Mouse (Mus musculus): ENCODE results near the gene Lin37.
A peak's percentile ranks its signal among the peaks of the same experiment; 100 is the strongest.

Gene Lin37

DNA sequence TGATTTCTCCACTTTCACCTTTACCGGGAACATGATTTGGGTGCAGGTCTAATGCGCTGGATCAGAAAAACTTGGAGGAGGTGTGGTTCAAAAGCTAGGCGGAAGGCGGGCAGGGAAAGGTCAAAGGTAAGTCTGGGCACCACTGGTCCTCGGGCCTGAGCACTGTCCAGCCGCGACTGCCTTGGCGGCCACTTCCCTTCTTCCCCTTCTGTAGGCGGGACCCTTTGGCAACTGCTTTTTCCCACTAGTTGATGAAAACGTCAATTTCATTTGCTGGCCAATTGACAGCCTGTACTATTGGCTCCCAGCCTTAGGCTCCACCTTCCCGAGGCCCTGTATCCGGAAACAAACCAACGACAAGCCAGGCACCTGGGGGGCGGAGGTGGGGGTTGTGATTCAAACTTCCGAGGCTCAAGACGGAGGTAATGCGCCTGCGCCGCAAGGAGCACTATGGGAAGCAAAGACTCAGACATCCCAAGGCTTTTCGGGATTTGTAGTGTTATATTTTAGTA lies at the start of gene Lin37:
Gene Lin37, minus strand, starts transcription at position 396 of the 512 bp plus-strand sequence.
- DNase-seq = peak; percentile 98 to 100

GRCm38 (mm10) chr7:30608476-30608875 lies 48.8 kb upstream of the Lin37 start:
- no peak for DNase-seq

DNA sequence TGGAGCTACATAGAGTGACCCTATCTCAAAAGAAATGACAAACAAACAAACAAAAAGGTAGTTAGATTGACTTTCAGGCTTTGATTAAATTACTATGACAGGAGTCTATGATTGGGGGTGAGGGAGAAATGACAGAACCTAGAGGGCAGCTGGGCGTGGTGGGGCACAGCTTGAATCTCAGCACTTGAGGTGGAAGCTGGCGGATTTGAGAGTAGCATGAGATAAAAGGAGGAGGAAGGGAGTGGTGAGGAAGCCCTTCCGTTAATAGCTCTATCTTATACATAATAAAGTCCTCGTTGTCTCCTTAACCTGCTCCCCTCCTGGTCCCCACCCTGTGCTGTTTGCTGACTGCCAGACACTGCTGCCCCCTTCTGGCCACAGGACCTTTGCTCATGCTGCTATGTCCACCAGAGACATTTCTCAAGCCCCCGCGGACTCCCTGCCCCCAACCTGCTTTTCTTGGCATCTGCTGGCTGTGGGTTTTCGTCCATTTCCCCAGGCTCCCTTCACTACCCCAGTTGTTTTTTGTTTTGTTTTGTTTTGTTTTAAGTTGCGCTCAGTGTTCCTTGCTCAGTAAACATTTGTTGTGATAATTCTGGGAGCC lies 48.2 kb upstream of the Lin37 start:
- DNase-seq = peak; percentile 73 to 86

DNA sequence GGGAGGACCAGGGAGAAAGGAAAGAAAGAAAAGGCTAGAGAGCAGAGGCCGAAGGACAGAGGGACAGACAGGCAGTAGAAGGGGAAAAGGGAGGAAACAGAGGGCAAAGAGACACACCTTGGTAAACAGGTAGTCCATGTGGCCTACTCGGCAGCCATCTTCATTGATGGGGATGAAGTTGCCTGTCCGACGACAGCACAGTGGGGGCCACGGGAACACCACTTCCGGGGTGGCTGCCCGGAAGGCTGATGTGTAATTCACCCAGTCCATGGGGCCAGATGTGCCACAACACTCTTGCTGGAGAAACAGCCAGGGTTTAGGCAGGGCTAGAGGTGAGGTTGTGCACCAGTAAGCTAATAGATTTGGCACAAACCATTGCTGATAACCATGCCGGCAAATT lies 45.3 kb upstream of the Lin37 start:
- DNase-seq = no peak

DNA sequence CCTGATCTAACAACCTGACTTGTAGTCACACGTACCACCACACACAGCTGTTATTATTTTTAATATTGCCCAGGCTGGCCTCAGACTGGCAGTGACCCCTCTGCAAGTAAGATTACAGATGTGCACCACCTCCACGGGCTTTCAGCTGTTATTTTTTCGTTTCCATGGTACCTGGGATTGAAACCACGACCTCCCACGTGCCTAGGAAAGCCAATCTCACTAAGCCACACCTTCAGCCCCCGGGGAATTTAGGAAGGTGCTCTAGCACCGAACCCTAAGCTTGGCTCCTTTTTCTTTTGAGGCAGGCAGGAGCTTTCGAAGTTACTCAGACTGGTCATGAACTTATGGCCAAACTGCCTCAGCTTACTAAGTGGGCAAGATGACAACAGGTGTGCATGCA lies 44.8 kb upstream of the Lin37 start:
- no peak for DNase-seq

GRCm38 (mm10) chr7:30602583-30602982 lies 42.9 kb upstream of the Lin37 start:
- DNase-seq = peak; percentile 69 to 75

GRCm38 (mm10) chr7:30600651-30601050 lies 41.0 kb upstream of the Lin37 start:
- peak; percentile 59 to 67 for DNase-seq

GRCm38 (mm10) chr7:30599933-30600353 lies 40.3 kb upstream of the Lin37 start:
- DNase-seq = peak; percentile 98

DNA sequence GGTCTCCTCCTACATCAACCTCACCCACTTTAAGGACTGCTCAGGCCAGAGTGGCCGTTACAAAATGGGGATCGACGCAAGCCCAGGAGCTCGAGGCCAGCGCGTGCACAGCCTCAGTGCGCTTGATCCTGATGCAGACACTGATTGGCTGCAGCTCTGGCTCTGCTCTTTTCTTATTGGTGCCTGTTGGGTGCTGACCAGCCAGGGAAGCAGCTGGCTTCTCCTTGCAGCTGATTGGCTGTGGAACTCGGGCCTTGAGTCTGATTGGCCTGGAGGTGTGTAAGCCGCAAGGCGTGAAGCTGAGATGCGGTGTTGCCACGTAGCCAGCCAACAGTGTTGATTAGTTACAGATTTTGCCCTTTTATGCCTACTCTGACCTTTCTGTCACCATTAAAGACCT lies 39.1 kb upstream of the Lin37 start, which contains the start of gene Zbtb32:
Gene Zbtb32, minus strand, starts transcription at position 124 of the 400 bp plus-strand sequence.
- no peak for DNase-seq

DNA sequence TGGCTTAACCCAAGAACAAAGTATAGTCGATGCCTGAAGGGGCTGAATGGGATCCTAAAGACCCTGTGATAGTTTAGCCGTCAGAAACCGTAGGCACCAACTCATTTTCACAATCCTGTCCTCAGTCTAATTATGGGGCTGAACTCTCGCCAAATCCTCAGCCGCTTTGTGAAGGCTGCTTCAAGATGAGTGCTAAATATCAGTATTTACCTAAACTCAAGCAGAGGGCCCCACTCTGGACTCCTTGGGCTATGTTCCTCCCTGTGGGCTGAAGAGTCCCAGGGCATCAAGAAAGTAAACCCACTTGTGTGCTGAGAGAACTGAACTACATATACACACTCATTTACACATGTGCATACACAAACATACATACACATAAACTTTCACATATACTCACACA lies 37.2 kb upstream of the Lin37 start:
- no peak for DNase-seq

DNA sequence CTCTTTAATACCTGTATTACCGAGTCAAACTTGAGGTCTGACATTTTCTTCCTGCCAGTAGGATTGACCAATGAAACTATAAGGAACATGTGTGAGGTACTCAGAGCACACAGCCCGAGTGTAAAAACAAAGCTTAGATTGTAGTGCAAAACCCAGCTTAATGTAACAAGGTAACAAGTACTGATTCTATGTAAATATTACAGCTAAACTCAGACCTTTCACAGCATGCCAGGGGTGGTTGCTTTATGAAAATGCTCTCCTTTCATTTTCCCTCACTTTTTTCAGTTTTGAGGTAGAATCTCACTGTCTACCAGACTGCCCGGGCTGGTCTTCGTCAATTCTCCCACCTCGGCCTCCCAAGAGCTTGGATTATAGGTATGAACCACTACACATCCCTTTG lies 36.5 kb upstream of the Lin37 start:
- no peak for DNase-seq

GRCm38 (mm10) chr7:30594510-30595024 lies 34.9 kb upstream of the Lin37 start:
- DNase-seq = no peak

GRCm38 (mm10) chr7:30593579-30594509 lies 34.2 kb upstream of the Lin37 start:
- DNase-seq = no peak

DNA sequence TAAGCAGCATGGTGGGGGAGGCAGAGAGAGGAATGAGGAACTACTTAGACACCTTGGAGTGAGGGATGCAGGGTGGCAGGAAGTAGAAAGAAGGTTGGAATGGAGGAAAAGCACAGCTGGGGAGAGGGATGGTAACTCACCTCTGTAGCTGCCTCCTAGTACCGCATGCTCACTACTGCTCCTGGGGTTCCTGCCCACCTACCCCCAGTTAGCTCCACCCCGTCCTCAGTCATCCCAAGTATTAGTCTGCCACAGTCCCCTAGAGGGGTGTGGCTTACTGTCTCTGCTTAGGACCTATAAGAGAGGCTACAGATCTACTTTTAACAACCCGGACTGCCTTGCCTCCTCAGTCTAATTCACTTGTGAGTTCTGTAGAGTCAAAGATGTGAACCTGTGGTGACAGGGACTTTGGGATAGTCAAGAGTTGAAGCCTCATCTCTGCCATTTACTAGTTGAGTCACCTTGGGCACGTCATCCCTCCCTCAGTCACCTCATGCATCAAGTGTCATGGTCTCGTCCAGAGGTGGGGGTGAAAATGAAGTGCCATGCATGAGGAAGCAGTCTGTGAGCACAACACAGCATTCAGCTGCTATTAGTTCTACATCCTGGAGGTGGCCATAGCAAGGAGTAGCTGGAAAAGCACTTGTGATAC lies 33.3 kb upstream of the Lin37 start:
- no peak for DNase-seq

GRCm38 (mm10) chr7:30591605-30591951 lies 31.9 kb upstream of the Lin37 start:
- DNase-seq = no peak

DNA sequence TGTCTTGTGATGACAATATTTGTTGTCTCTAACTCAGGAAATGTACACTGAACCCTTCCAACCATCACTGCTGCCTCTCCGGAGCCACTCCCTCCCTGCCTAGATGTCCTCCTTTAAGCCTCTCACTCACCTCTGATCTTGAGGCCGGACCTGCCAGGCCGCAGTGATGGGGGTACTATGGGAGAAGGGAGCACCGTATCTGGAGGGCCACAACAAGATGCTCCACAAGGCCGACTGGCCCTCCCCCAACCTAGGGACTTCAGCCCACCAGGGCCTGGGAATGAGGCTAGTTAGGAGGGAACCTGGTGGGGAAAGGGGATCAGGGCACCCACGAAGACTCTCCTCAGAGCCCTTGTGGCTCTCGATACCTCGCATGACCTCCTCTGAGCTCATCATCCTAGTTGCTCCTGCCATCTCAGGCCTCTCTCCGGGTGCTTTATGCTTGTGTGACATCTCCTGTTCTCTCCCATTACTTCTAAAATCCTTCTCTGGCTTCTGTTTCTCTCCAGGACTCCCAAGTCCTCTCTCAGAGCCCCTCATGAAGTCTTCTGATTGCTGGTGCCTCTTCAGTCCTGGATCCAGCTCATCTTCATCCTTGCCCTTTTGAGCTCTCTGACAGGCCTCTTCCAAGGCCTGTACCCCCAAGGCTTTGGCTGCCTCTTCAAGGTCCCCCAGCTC lies 31.4 kb upstream of the Lin37 start:
- DNase-seq = no peak

GRCm38 (mm10) chr7:30589435-30590301 lies 30.0 kb upstream of the Lin37 start:
- peak; percentile 89 to 95 for DNase-seq

- peak; percentile 96 to 99 for DNase-seq
Observed at GRCm38 (mm10) chr7:30588676-30589434, 29.2 kb upstream of the Lin37 start, which contains the start of gene Kmt2b. Gene Kmt2b, minus strand, starts transcription at chr7:30588726.

GRCm38 (mm10) chr7:30587842-30588667 lies 28.4 kb upstream of the Lin37 start:
- DNase-seq = peak; percentile 24 to 53
